Mouse (Mus musculus): Measurements from ENCODE around the gene Wwp2.

DNA sequence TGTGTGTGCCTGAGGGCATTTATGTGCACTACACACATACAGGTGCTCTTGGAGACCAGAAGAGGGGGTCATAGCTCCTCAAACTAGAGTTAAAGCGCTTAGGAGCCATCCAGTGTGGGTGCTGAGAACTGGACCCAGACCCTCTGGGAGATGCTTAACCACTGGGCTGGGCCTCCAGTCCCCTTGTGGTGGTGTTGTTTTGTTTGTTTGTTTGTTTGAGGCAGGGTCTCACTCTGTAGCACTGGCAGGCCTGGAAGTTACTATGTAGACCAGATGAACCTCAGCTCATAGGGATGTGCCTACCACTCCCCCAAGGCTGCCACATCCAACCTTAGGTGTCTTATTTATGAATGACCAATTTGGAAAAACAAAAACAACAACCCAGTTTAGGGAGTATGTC, 70.9 kb downstream of the Wwp2 start:
- TF ChIP-seq POLR2A (IDR thresholded peaks at IDR 0.05; ENCODE audit: borderline replicate concordance, extremely low read depth, low read depth, low read length) (no peak), CTCF (IDR thresholded peaks at IDR 0.05; ENCODE audit: insufficient read depth, low read length) (no peak)

All from lung, adult 2 months (tissue).